Mouse (Mus musculus) MEL-GATA-1-ER (cell line): ENCODE results near the gene Hnf4a.
A peak's percentile ranks its signal among the peaks of the same experiment; 100 is the strongest.
"Not testable (repeated sequence)": the region's sequence is repeated elsewhere in the genome, so short reads cannot be mapped to it uniquely, and the experiment has no call there.

Experiments
- DNase-seq: peaks from one replicate; pipeline ENCODE4 v3.0.0-alpha.2; 2012; ENCODE audit warnings: low read depth; ENCODE audit errors: extremely low read depth

Gene Hnf4a

DNA sequence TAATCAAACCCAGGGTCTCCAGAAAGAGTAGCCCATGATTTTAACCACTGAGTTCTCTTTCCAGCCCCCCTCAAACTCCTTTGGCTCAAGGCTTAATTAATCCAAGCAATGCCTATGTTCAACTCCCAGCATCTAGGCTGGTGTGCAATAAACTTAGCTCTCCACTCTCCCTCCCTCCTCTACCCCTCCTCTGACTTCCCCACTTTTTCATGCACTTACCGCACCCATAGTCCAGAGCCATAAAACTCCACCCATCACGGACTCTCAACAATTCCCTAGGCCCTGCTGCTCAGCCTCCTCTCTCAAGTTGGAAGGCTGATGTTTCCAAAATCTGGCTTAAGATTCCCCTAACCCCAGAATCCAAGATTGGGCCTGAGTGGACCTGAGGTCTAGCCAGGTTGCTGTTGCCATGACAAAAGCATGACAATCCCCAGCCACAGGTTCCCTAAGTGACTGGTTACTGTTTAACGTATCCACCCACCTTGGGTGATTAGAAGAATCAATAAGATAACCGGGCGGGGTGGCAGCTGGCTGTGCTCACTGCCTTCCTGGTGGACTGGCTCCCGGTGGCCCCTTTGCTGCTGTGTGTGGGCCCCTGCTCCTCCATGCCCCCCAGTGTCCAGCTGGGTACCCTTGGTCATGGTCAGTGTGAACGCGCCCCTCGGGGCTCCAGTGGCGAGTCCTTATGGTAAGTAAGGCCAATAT, at the start of gene Hnf4a:
Gene Hnf4a (plus strand): TSS at position 509 of the 705 bp plus-strand sequence.
- no peak for DNase-seq

DNA sequence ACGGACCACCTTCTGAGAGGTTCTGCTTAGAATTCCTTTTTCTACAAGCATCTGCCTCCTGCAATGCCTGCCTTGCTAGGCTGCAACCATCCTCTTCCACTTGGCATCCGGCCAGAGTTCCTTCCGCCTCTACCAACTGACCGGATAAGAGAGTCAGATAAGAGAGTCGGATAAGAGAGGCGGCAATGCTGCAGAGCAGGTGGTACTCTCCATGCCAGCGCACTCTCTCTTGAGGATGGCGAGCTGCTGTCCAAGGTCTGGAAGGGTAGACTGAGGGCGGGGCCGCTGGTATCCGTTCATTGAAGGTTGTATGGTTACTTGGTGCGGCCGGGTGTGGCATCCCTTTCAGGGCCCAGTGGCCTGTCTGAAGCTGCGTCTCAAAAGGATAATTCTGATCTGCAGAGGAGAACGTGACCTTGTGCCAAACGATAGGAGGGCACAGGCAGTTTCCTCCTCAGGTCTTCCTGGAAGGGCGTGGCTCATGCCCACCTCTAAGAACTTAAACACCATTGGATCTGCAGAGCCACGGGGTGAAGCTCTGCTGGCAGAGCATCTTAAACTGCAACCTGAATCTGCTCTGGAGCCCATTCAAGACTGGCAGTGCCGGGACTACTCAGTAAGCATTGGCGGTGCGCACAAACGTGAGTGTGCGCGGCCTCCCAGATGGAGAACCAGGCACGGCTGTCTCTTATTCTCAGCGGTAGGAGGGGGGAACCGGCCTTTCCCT, 47.9 kb upstream of the Hnf4a start:
- no peak for DNase-seq

DNA sequence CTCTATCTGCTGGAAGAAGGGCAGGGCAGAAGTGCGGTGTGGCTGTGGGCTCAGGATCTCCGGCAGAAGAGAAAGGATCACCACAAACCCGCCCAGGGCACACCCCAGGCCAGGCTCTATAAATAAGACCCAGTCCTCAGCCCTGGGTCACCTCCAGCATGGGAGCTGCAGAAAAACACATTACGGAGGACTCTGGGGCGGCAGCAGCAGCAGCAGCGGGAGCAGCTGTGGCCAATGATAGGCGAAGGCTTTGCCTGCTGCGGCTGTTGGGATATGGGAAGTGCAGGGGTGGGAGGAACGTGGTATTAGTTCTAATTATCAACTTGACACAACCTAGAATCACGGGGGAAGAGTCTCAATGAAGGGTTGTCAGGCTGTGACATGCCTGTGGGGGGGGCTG, 47.2 kb upstream of the Hnf4a start:
- DNase-seq: peak; percentile 4

DNA sequence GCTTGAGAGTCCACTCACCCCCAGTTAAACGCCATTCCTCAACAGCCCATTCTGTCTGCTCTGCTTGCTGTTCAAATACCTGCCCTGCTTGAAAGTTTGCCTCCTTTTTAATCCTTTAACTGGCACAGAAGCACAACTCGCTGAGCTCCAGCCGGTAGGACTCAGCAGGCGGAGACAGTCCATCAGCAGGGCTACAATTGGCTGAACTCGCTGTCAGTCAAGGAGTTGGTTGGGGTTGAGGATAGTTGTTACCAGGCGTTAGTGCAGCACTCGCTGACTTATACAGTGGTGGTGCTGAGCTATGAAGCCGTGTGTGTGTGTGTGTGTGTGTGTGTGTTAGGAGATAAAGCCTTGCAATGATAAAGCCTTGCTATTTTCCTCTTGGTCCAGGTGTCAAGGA, 46.0 kb upstream of the Hnf4a start:
- no peak for DNase-seq

GRCm38 (mm10) chr2:163461307-163461706, 45.3 kb upstream of the Hnf4a start:
- DNase-seq: not testable (repeated sequence)

GRCm38 (mm10) chr2:163462386-163462785, 44.2 kb upstream of the Hnf4a start:
- no peak for DNase-seq

DNA sequence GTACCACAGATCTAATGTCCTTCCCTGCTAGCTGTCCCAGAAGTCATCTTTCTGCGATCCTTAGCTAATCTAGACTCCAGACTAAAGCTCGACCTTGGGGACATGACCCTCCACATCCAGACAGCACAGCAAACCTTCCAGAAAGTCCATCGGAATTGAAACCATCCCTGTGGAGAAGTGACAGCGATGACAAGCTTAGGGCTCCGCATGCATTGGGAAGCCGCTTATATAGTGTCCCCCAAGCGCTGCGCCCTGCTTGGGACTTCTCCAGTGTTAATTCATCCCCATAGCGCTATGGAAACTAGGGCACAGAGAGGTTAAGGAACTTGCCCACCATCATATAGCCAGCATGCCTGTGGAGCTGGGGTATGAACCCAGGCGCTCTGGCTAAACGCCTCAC, 43.8 kb upstream of the Hnf4a start:
- no peak for DNase-seq

DNA sequence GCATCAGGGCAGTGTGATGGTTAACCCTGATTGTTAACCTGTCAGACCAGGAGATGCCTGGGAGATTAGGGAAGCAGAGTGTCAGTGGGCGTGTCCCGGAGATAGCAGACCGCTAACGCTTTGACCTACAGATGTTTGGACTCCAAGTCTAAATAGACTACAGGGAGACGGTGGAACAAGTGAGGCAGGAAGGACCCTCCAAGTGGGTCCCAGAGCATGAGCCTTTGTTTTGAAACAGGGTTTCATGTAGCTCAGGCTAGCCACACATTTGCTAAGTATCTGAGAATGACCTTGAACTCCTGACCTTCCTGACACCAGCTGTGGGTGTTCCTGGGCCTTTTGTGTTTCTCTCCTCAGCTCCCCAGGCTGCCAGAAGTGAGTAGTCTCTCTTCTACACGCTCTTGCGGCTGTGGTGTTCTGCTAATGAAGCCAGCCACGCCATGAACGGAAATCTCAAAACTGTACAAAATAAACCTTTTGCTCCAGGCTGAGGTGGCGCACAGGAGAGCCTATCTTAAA, 43.3 kb upstream of the Hnf4a start:
- DNase-seq: no peak

GRCm38 (mm10) chr2:163463998-163464397, 42.6 kb upstream of the Hnf4a start:
- no peak for DNase-seq

DNA sequence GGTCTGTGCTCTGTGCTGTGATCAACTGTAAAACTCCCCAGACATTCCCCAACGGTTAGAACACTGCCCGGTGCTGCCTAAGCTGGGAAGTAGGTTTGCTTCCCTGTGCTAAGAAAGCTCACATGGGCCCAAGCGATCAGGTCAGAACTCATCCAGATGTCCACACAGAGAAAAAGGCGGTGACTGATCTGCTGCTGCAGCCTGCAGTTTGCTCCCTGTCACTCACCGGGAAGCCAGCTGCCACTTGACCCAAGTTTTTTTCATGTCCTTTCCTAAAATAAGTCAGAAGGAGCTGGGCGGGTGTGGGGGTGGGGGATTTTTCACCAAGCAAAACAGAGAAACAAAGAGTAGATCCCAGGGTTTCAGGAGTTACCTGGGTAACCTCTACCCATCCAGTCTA, 42.0 kb upstream of the Hnf4a start:
- DNase-seq: no peak

- DNase-seq: no peak
Observed at GRCm38 (mm10) chr2:163466771-163467170, 39.8 kb upstream of the Hnf4a start.

DNA sequence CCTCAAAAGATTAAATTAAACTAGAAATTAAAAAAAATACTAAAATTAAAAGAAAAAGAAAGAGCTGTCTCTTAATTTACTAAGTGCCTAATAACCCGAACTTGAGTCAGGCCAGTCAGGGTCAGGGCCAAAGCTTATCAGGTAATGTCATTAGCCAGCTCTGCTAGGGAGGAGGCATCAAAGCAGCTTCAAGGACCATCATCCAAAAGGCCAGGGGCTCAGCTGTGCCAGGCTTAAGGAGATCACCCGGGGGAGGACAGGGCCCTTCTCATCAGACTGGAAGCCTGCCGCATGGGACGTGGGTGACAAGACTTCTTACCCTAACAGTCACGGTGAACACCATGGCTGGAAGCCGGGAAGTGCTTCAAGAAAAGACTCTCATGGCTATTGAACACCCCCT, 39.0 kb upstream of the Hnf4a start:
- no peak for DNase-seq

GRCm38 (mm10) chr2:163468866-163469265, 37.7 kb upstream of the Hnf4a start:
- no peak for DNase-seq

DNA sequence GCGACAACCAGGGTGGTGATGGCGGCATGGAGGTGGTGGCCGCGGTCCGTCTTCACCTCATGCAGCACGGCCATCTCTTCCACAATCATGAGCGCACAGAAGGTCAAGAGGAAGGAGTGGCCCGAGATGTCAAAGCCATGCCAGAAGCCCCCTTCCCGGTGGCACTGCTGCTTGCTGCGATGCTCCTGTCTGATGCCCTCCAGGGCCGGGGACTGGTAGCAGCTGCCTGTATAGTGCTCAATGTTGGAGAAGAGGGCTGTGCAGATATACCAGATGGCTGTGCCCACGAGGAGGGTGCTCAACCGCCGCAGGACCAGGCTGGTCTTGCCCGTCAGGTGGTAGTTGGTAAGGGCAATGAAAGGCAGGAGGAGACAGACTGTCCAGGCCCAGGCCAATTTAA, 36.9 kb upstream of the Hnf4a start:
- no peak for DNase-seq

DNA sequence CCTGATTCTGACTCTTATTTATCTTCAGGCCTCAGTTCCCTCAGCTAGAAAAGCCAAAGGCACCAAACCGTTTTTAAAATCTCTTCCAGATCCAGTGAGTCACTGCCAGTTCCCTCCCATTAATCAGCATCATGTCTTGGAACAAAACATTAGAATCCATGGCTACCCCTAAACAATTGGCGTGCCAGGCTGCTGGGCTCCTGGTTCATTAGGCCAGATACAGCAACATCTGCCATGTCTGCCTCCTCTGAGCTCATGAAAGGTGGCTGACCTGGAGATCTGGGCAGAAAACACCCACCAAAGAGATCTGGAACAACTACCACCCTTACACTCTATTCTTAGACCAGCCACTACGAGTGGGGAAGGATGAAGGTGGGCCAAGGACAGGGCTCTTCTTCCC, 35.5 kb upstream of the Hnf4a start:
- DNase-seq: no peak

- DNase-seq: peak; percentile 51
Observed at GRCm38 (mm10) chr2:163471710-163472465, 34.7 kb upstream of the Hnf4a start.

GRCm38 (mm10) chr2:163472466-163472851, 34.1 kb upstream of the Hnf4a start, which contains the start of gene Fitm2:
Gene Fitm2 (minus strand): TSS chr2:163472629.
- DNase-seq: peak; percentile 90

GRCm38 (mm10) chr2:163480191-163480825, 26.3 kb upstream of the Hnf4a start:
- no peak for DNase-seq

DNA sequence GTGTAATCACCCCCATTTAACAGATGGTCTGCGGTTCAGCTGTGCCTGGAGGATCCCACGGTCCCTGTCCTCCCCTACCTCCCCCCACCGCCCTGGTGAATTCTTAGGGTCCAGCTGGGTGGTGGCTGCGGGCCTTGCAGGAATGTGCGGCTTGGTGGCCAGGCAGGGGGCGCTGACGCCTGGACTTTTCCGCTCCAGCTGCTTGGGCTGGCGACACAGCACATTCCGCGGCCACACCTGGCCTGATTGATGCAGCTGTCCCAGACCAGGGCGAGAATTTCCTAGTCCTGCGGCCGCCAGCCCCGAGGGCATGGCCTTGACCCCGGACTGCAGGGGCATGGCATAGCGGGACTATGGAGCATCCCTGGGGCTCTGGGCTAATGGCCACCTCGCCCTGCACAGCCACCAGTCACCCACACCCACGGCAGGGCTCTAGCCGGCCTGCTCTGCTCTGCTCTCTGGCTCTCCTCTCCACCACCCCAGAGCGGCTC, 25.0 kb upstream of the Hnf4a start:
- no peak for DNase-seq

DNA sequence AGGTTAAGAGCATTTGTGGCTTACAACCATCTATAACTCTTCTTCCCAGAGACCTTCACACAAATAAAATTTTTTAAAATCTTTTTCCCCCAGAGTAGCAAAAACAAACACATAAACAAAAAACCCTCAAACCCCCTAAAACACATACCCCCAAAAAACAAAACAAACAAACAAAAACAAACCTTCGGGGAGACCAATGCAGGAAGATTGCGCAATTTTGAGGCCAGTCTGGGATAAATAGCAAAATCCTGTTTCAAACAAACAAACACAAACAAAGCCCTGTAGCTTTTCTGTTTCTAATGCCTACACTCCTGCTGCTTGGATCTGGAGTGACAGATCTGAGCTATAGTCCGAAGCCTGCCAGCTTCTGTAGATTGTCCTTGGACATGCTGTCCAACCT, 19.2 kb upstream of the Hnf4a start:
- no peak for DNase-seq

DNA sequence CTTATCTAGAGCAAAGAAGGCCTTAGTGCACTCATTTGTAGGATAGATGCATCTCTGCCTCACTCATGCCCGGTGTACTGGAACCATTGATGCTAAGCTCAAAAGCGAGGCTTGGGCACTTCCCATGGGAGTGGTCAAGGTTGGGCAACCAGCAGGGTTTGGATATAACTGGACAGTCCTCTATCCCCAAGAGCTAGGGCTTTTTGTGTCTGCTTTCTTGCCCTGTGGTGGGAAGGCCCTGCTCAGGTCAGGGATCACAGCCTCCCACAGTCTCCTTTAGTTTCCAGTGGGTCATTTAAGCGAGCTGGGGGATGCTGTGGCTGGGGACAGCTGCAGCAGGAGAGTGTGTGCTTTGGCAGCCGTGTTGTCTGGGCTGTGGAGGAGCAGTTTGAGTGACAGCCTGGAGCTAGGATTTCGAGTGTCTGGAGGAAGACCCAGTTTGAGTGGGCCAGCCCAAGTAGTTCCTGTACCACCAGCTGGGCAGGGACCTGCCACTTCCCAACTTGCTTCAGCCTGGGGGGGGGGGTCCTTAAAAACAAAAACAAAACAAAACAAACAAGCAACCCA, 16.8 kb upstream of the Hnf4a start:
- no peak for DNase-seq
